Mouse (Mus musculus) brain, adult 10 weeks (tissue): ENCODE results near the gene Uchl4. TPM values are rescaled to one million over a fixed set of nuclear protein-coding genes. Genes with fewer than 3 reads are reported as not detected.

Experiments
- polyA plus RNA-seq: library from polyadenylated mRNA; stranded (reverse); fragments of 350-450 nt; fragmentation: Illumina TruSeq; extraction: RNeasy Lipid Tissue Mini Kit (QIAGEN cat#74804); gene quantifications from one replicate; pipeline ENCODE4 v1.2.3, GENCODE M21; 2015; ENCODE audit warnings: low read depth, low replicate concordance

Uchl4 gene
- polyA plus RNA-seq, result not detected

GRCm38 (mm10) chr9:64234768-64235435 is at the start of gene Uchl4:
TSS of gene Uchl4 (plus strand) at chr9:64235201.

GRCm38 (mm10) chr9:64253021-64253904 is 18.3 kb downstream of the Uchl4 start, which contains the start of gene Map2k1:
TSS of gene Map2k1 (minus strand) at chr9:64253631.

GRCm38 (mm10) chr9:64281105-64281780 is 46.2 kb downstream of the Uchl4 start, which contains the start of gene Tipin:
TSS of gene Tipin (plus strand) at chr9:64281581.

Other genes starting within 250 kb of the Uchl4 start
- 1.1 TPM for gene Smad6, start 213.1 kb upstream of the Uchl4 start, polyA plus RNA-seq
- gene Lctl, start 118.1 kb upstream of the Uchl4 start, polyA plus RNA-seq, result 0.34 TPM
- gene Zwilch, start 62.1 kb upstream of the Uchl4 start, polyA plus RNA-seq, result 2.6 TPM
- 706 TPM for gene Rpl4, start 61.8 kb upstream of the Uchl4 start, polyA plus RNA-seq
- 40.8 TPM for gene Snapc5, start 55.9 kb upstream of the Uchl4 start, polyA plus RNA-seq
- 248 TPM for gene Map2k1, start 18.4 kb downstream of the Uchl4 start, polyA plus RNA-seq
- 47.7 TPM for gene Tipin, start 46.4 kb downstream of the Uchl4 start, polyA plus RNA-seq
- 24.5 TPM for gene Dis3l, start 106.1 kb downstream of the Uchl4 start, polyA plus RNA-seq
- gene Megf11, start 150.4 kb downstream of the Uchl4 start, polyA plus RNA-seq, result 6.8 TPM